Mouse (Mus musculus): ENCODE results near the gene Ube2g2. TPM values are rescaled to one million over a fixed set of nuclear protein-coding genes. Genes with fewer than 3 reads are reported as not detected.

Ube2g2 gene
- polyA plus RNA-seq, 1 experiment from 2014 or later, result 40.4 TPM

DNA sequence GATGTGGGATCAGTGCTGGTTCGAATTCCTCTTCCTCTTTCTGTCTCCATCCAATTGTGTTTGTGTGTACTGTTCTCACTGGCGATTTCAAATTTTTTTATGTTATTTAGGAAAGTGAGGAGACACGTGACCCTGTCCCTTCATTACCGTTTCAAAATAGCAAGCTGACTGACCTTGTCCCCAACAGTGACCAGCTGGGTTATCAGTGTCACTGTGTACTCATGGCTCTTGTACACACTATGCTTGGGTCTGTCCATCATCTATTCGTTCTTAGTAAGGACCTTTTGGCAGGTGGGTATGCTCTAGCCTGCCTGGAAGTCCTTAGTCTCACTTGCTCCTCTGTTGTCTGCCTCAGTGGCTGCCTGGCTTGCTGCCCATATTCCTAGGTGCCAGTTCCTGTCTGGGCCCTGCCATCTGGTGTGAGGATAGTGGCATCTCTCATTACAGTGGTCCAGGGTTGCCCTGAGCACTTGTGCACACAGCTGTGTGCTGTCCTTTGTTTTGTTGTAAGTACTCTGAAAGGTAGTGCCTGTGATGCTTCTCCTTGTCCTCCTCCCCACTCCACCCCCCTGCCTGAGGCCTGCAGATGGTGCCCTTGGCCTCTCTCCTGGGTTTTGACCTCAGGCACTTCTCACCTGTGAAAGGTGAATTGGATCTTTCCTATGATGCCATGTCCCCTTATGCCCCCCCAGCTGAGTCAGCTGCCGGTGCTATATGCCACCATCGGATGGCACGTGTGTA is 11.7 kb upstream of the Ube2g2 start:
- H3K4me3 ChIP-seq (ENCODE audit: low read depth, low read length), result no peak overlapping the region
- no peak overlapping the region for H3K4me2 ChIP-seq (ENCODE audit: low read depth, low read length)
- H3K4me1 ChIP-seq (ENCODE audit: insufficient read depth), result peaks cover 39% of the 10 kb centered on the region
- ATAC-seq (0 out of 2 replicates have a peak, but pooled peaks have one; percentile 10), DNase-seq (no peak)
- 69% methylated on average over 8 of the region's 8 CpGs for WGBS (ENCODE audit: insufficient replicate concordance)
- H3K9me3 ChIP-seq (ENCODE audit: low read length), result no peaks in the 10 kb centered on the region
- H3K27ac ChIP-seq (ENCODE audit: low read depth), result peak overlapping the region; percentile 60
- TF ChIP-seq EP300 (IDR thresholded peaks at IDR 0.05; ENCODE audit: low read depth) (no peak), CTCF (IDR thresholded peaks at IDR 0.05; ENCODE audit: low read depth) (no peak)
- H3K9ac ChIP-seq (replicated peaks), result no peak overlapping the region
- H3K27me3 ChIP-seq (ENCODE audit: insufficient read depth, low read length), result no peaks in the 10 kb centered on the region
- H3K36me3 ChIP-seq (replicated peaks; ENCODE audit: insufficient read depth, low read length), result peaks cover 44% of the 10 kb centered on the region

DNA sequence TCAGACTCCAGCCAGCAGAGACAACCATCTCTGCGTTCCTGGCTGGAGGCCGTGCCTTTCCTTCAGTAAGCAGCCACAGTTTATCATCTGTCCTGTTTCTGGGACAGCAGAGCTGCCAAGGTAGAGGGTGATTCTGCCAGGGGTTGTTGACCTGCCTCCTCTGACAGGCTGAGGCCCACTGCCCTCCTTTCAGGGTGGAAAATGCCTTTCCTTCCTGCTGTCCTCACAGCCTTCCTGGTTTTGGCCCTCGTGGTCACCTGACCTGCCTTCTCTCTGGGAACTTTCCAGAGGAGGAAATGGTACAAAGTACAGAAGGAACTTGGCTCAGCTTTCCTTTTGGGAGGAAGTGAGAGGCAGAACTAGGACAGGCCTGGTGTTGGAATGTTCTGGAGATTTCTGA is 8.7 kb upstream of the Ube2g2 start:
- H3K4me2 ChIP-seq (ENCODE audit: low read depth, low read length), result no peak overlapping the region; the same call in 1 of the 2 replicates
- TF ChIP-seq EP300 (IDR thresholded peaks at IDR 0.05; ENCODE audit: low read depth), result peak; percentile 71; the same call in 1 of the 2 replicates
- no peak for TF ChIP-seq CTCF (IDR thresholded peaks at IDR 0.05; ENCODE audit: low read depth)
- H3K27me3 ChIP-seq (ENCODE audit: insufficient read depth, low read length), result no peaks in the 10 kb centered on the region
- peaks cover 57% of the 10 kb centered on the region for H3K36me3 ChIP-seq (replicated peaks; ENCODE audit: insufficient read depth, low read length)
- ATAC-seq (peak; percentile 51), DNase-seq (peak; percentile 49)
- H3K4me1 ChIP-seq (ENCODE audit: insufficient read depth), result peaks cover 23% of the 10 kb centered on the region
- H3K9me3 ChIP-seq (ENCODE audit: low read length), result no peaks in the 10 kb centered on the region
- H3K9ac ChIP-seq (replicated peaks), result peak overlapping the region; percentile 37
- peak overlapping the region; percentile 81 for H3K27ac ChIP-seq (ENCODE audit: low read depth)
- 48% methylated on average over 3 of the region's 3 CpGs for WGBS (ENCODE audit: insufficient replicate concordance)
- no peak overlapping the region for H3K4me3 ChIP-seq (ENCODE audit: low read depth, low read length)

DNA sequence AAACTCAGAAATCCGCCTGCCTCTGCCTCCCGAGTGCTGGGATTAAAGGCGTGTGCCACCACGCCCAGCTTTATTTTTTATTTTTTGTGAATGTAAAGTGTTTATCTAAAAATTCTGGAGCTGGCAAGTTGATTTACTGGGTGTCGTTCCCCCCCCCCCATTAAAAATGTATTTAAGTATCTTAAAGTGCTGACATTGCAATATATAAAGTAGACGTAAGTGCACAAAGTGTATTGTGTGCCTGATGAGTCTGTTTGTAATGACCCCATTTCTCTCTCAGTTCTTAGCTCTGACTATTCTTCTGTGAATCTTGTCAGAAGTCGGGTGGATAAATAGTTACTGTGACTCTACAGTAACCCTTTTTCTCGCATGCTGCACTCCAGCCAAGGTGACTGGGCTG is 6.4 kb upstream of the Ube2g2 start:
- no peaks in the 10 kb centered on the region for H3K9me3 ChIP-seq (ENCODE audit: low read length)
- no peak overlapping the region for H3K9ac ChIP-seq (replicated peaks)
- WGBS (ENCODE audit: insufficient replicate concordance), result 82% methylated on average over 8 of the region's 8 CpGs
- no peak overlapping the region for H3K27ac ChIP-seq (ENCODE audit: low read depth)
- H3K36me3 ChIP-seq (replicated peaks; ENCODE audit: insufficient read depth, low read length), result peaks cover 53% of the 10 kb centered on the region
- ATAC-seq (no peak), DNase-seq (no peak)
- no peaks in the 10 kb centered on the region for H3K27me3 ChIP-seq (ENCODE audit: insufficient read depth, low read length)
- H3K4me1 ChIP-seq (ENCODE audit: insufficient read depth), result peaks cover 16% of the 10 kb centered on the region
- TF ChIP-seq EP300 (IDR thresholded peaks at IDR 0.05; ENCODE audit: low read depth) (no peak), CTCF (IDR thresholded peaks at IDR 0.05; ENCODE audit: low read depth) (no peak)
- no peak overlapping the region for H3K4me3 ChIP-seq (ENCODE audit: low read depth, low read length)
- no peak overlapping the region for H3K4me2 ChIP-seq (ENCODE audit: low read depth, low read length)

DNA sequence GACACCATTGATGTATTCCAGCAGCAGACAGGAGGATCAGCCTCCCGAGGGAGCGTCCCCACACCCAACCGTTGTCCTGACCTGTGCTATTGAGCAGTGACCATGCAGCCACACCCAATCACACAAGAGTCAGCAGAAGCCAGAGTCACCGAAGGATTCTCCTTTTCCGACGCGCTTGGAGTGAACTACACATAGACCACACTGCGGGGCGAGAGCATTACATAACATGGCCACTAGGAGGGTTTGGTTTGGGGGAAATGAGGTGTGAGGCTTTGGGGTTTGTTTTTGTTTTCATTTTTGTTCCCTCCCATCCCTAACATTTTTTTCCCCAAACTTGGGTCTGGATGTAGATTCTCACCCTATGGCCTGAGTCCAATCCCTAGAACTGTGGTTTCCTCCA is 5.9 kb upstream of the Ube2g2 start:
- H3K4me2 ChIP-seq (ENCODE audit: low read depth, low read length), result no peak overlapping the region
- peaks cover 13% of the 10 kb centered on the region for H3K4me1 ChIP-seq (ENCODE audit: insufficient read depth)
- H3K27ac ChIP-seq (ENCODE audit: low read depth), result 0 out of 2 replicates have a peak overlapping the region, but pooled peaks have one; percentile 22
- H3K36me3 ChIP-seq (replicated peaks; ENCODE audit: insufficient read depth, low read length), result peaks cover 48% of the 10 kb centered on the region
- H3K27me3 ChIP-seq (ENCODE audit: insufficient read depth, low read length), result no peaks in the 10 kb centered on the region
- no peak overlapping the region for H3K4me3 ChIP-seq (ENCODE audit: low read depth, low read length)
- no peak for ATAC-seq
- 94% methylated on average over 9 of the region's 9 CpGs for WGBS (ENCODE audit: insufficient replicate concordance)
- no peak for DNase-seq
- TF ChIP-seq EP300 (IDR thresholded peaks at IDR 0.05; ENCODE audit: low read depth) (no peak), CTCF (IDR thresholded peaks at IDR 0.05; ENCODE audit: low read depth) (peak; percentile 24)
- no peaks in the 10 kb centered on the region for H3K9me3 ChIP-seq (ENCODE audit: low read length)
- no peak overlapping the region for H3K9ac ChIP-seq (replicated peaks)

DNA sequence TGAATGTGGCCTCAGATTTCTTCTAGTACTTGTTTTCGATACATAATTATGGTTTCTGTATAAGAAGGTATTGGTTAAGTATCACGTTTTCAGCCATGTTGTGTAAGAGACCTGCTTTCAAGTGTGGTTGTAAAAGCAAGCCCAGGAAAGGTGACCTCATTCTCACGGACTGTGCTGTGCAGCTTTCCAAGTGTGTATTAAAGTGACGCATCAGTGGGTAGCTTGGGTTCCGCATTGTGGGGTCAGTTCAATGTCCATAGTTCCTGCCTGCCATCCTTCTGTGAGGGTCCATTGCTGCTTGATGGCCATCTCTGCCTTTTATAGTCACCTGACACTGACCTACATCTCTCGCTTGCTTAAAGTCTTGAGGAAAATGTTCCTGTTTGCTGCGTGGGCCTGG is 5.1 kb upstream of the Ube2g2 start:
- ATAC-seq, result peak; percentile 55

DNA sequence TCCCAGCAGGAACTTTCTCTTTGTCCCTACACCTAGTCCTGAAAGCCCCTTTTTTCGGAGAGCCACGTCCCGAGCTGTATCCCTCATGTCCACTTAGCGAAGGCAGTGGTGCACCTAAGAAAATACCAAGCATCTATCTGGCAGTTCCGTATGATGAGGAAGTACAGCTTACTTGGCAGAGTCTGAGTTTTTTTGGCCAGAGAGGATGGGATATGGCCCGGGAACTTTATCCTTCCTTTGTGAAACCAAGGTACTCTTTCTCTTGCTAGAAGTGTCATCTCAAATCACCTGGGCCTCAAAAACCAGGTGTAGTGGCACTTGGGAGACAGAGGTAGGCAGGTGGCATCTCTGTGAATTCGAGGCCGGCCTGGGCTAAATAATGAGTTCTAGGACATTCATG is 529 bp upstream of the Ube2g2 start:
- H3K4me1 ChIP-seq (ENCODE audit: insufficient read depth), result peaks cover 38% of the 10 kb centered on the region
- peaks cover 4% of the 10 kb centered on the region for H3K36me3 ChIP-seq (replicated peaks; ENCODE audit: insufficient read depth, low read length)
- no peak for TF ChIP-seq CTCF (IDR thresholded peaks at IDR 0.05; ENCODE audit: low read depth)
- TF ChIP-seq EP300 (IDR thresholded peaks at IDR 0.05; ENCODE audit: low read depth), result no peak
- WGBS (ENCODE audit: insufficient replicate concordance), result 68% methylated on average over 8 of the region's 8 CpGs
- H3K9ac ChIP-seq (replicated peaks), result peak overlapping the region; percentile 82
- ATAC-seq (no peak), DNase-seq (no peak)
- H3K4me3 ChIP-seq (ENCODE audit: low read depth, low read length), result peak overlapping the region; percentile 67
- H3K27ac ChIP-seq (ENCODE audit: low read depth), result peak overlapping the region; percentile 90
- no peaks in the 10 kb centered on the region for H3K27me3 ChIP-seq (ENCODE audit: insufficient read depth, low read length)
- H3K9me3 ChIP-seq (ENCODE audit: low read length), result no peaks in the 10 kb centered on the region
- H3K4me2 ChIP-seq (ENCODE audit: low read depth, low read length), result peak overlapping the region; percentile 82

More for the DNA sequence above, 5.1 kb upstream of the Ube2g2 start:
- Histone ChIP-seq H3K4me1 (ENCODE audit: insufficient read depth) (peaks cover 18% of the 10 kb centered on the region), H3K4me3 (ENCODE audit: low read depth, low read length) (no peak overlapping the region), H3K9me3 (ENCODE audit: low read length) (no peaks in the 10 kb centered on the region), H3K27ac (ENCODE audit: low read depth) (0 out of 2 replicates have a peak overlapping the region, but pooled peaks have one; percentile 42), H3K4me2 (ENCODE audit: low read depth, low read length) (no peak overlapping the region), H3K36me3 (replicated peaks; ENCODE audit: insufficient read depth, low read length) (peaks cover 41% of the 10 kb centered on the region), H3K9ac (replicated peaks) (no peak overlapping the region), H3K27me3 (ENCODE audit: insufficient read depth, low read length) (no peaks in the 10 kb centered on the region)
- 69% methylated on average over 7 of the region's 7 CpGs for WGBS (ENCODE audit: insufficient replicate concordance)
- no peak for DNase-seq
- no peak for TF ChIP-seq EP300 (IDR thresholded peaks at IDR 0.05; ENCODE audit: low read depth)
- TF ChIP-seq CTCF (IDR thresholded peaks at IDR 0.05; ENCODE audit: low read depth), result no peak
